Comparison of ENCODE assay signal across 11 mouse cellular contexts in genomic region chr13:78099746-78100530, GRCm38 (mm10).
DNase-seq lines count a peak whose midpoint lies in the region; ATAC-seq lines count a peak whose summit lies in the region.
"Had no signal": no experiment of that assay in that cellular context is flagged by ENCODE, and none has a peak within 500 bp of the region (broad histone marks: within the 10 kb centered on the region; RNA-seq: fewer than 3 reads in every experiment).

No protein-coding gene starts in this region.

- H3K4me2 ChIP-seq in embryonic facial prominence, embryonic 14.5 days (ENCODE audit: low read depth, low read length), result no peak overlapping the region
- 0 out of 2 replicates have a peak overlapping the region, but pooled peaks have one; percentile 4 for H3K4me2 ChIP-seq in kidney, embryonic 16.5 days (replicated peaks; ENCODE audit: low read depth, low read length)

- no peak overlapping the region for H3K4me3 ChIP-seq in embryonic facial prominence, embryonic 14.5 days (ENCODE audit: low read depth, low read length)
- H3K4me3 ChIP-seq in kidney, embryonic 16.5 days (ENCODE audit: low read length), result no peak overlapping the region
- H3K4me3 ChIP-seq: erythroblast, embryonic 14.5 days; myocyte had no signal

- H3K36me3 ChIP-seq in embryonic facial prominence, embryonic 14.5 days (ENCODE audit: control insufficient read depth, insufficient read depth, low read length), result no peaks in the 10 kb centered on the region
- H3K36me3 ChIP-seq in kidney, embryonic 16.5 days (ENCODE audit: insufficient read depth, low read length), result no peaks in the 10 kb centered on the region

- WGBS in embryonic facial prominence, embryonic 14.5 days, result 43% methylated on average over 3 of the region's 3 CpGs
- 58% methylated on average over 3 of the region's 3 CpGs for WGBS in kidney, embryonic 16.5 days

- H3K9ac ChIP-seq in embryonic facial prominence, embryonic 14.5 days (ENCODE audit: low read depth, low read length), result no peak overlapping the region
- no peak overlapping the region for H3K9ac ChIP-seq in kidney, embryonic 16.5 days (replicated peaks; ENCODE audit: low read length)

- no peaks in the 10 kb centered on the region for H3K27me3 ChIP-seq in embryonic facial prominence, embryonic 14.5 days (replicated peaks; ENCODE audit: control insufficient read depth, insufficient read depth, low read length)
- no peaks in the 10 kb centered on the region for H3K27me3 ChIP-seq in kidney, embryonic 16.5 days (ENCODE audit: insufficient read depth, low read length)

- no peak overlapping the region for H3K27ac ChIP-seq in embryonic facial prominence, embryonic 14.5 days (replicated peaks; ENCODE audit: low read depth, low read length)
- H3K27ac ChIP-seq in kidney, embryonic 16.5 days (ENCODE audit: low read length), result no peak overlapping the region

- no peaks in the 10 kb centered on the region for H3K9me3 ChIP-seq in embryonic facial prominence, embryonic 14.5 days (ENCODE audit: control insufficient read depth, low read length)
- no peaks in the 10 kb centered on the region for H3K9me3 ChIP-seq in kidney, embryonic 16.5 days (ENCODE audit: low read length)

- ATAC-seq in embryonic facial prominence, embryonic 14.5 days (ENCODE audit: low read depth), result no peak
- ATAC-seq in kidney, embryonic 16.5 days (ENCODE audit: low FRiP score, low TSS enrichment), result peak; percentile 74; the same call in 1 of the 2 replicates

- intact Hi-C loops in left cerebral cortex, postnatal 4 days (cut with DNase I), result loop anchor here (5.0 kb wide), 1 partner anchor 62 kb away; no protein-coding TSS in a partner anchor

- H3K4me1 ChIP-seq in embryonic facial prominence, embryonic 14.5 days (ENCODE audit: control insufficient read depth, insufficient read depth, low read length), result no peaks in the 10 kb centered on the region; the same call in 1 of the 2 replicates
- H3K4me1 ChIP-seq in kidney, embryonic 16.5 days (ENCODE audit: insufficient read depth, low read length), result peaks cover 16% of the 10 kb centered on the region; the same call in 1 of the 2 replicates

- DNase-seq in left cerebral cortex, adult 9 months (ENCODE audit: low spot score in 2 of 2), result peak; percentile 15 to 37
- no peak for DNase-seq in left cerebral cortex, postnatal 4 days
- peak; percentile 78 for DNase-seq in Muller cell, postnatal 12 days (ENCODE audit: inconsistent ontology term)
- peak; percentile 13 for DNase-seq in embryonic facial prominence, embryonic 14.5 days (ENCODE audit: low spot score)
- DNase-seq in cerebellum, adult 9-11 months, result no peak
- DNase-seq in frontal cortex, postnatal 14 days (ENCODE audit: low spot score in 2 of 2), result no peak
- DNase-seq: cerebellum, postnatal 25 days; heart, adult 11 months had no signal

Comparison
In these comparisons a context has a peak if more than half of its experiments do, and no peak if none do; other contexts are left out.
1. DNase-seq: peak in left cerebral cortex, adult 9 months (2 of 2), Muller cell, postnatal 12 days (single experiment) and embryonic facial prominence, embryonic 14.5 days (single experiment); none in left cerebral cortex, postnatal 4 days (single experiment), cerebellum, adult 9-11 months (single experiment) and frontal cortex, postnatal 14 days (0 of 2).